Mouse (Mus musculus) CH12F3 (cell line): ENCODE results near the gene Rpl18.

ENCODE experiments used
- in situ Hi-C: fragments of 300-500 bp; cut with MboI; formaldehyde crosslinking; loops from 2 replicates; pipeline ENCODE4 v1.14.3; 2020; ENCODE audit warnings: low sequenced_read_pairs

Rpl18 gene

GRCm38 (mm10) chr7:45712022-45712757 is 3.1 kb upstream of the Rpl18 start:
- in situ Hi-C loops, result no loop called here

GRCm38 (mm10) chr7:45713396-45713795 is 1.9 kb upstream of the Rpl18 start:
- in situ Hi-C loops, result no loop called here

- in situ Hi-C loops, result no loop called here
Measured at GRCm38 (mm10) chr7:45713881-45714520, 1.3 kb upstream of the Rpl18 start.

- in situ Hi-C loops, result no loop called here
Measured at GRCm38 (mm10) chr7:45714630-45715089, 597 bp upstream of the Rpl18 start.

GRCm38 (mm10) chr7:45715741-45716459 is 643 bp downstream of the Rpl18 start:
- in situ Hi-C loops, result no loop called here

- in situ Hi-C loops, result no loop called here
Measured at GRCm38 (mm10) chr7:45716460-45716857, 1.2 kb downstream of the Rpl18 start.

- in situ Hi-C loops, result no loop called here
Measured at GRCm38 (mm10) chr7:45716952-45717917, 2.0 kb downstream of the Rpl18 start.

- in situ Hi-C loops, result no loop called here
Measured at GRCm38 (mm10) chr7:45717918-45718297, 2.7 kb downstream of the Rpl18 start, which contains the start of gene Sphk2. Gene Sphk2 (minus strand): TSS chr7:45718002.

- in situ Hi-C loops, result no loop called here
Measured at GRCm38 (mm10) chr7:45718331-45718730, 3.1 kb downstream of the Rpl18 start.

GRCm38 (mm10) chr7:45719180-45719579 is 3.9 kb downstream of the Rpl18 start:
- in situ Hi-C loops, result no loop called here

GRCm38 (mm10) chr7:45719738-45720412 is 4.6 kb downstream of the Rpl18 start:
- in situ Hi-C loops, result no loop called here

- in situ Hi-C loops, result no loop called here
Measured at GRCm38 (mm10) chr7:45720413-45721233, 5.4 kb downstream of the Rpl18 start, which contains the start of gene Fam83e. Gene Fam83e (plus strand): TSS chr7:45721212.

- in situ Hi-C loops, result no loop called here
Measured at GRCm38 (mm10) chr7:45721234-45721571, 5.9 kb downstream of the Rpl18 start.

GRCm38 (mm10) chr7:45721642-45722347 is 6.5 kb downstream of the Rpl18 start:
- in situ Hi-C loops, result no loop called here

GRCm38 (mm10) chr7:45722348-45722713 is 7.1 kb downstream of the Rpl18 start:
- in situ Hi-C loops, result no loop called here

GRCm38 (mm10) chr7:45723301-45723700 is 8.0 kb downstream of the Rpl18 start:
- in situ Hi-C loops, result no loop called here

- in situ Hi-C loops, result no loop called here
Measured at GRCm38 (mm10) chr7:45723781-45724180, 8.5 kb downstream of the Rpl18 start.

GRCm38 (mm10) chr7:45725151-45725550 is 9.9 kb downstream of the Rpl18 start:
- in situ Hi-C loops, result no loop called here

- in situ Hi-C loops, result no loop called here
Measured at GRCm38 (mm10) chr7:45725713-45726112, 10.5 kb downstream of the Rpl18 start, which contains the start of gene Spaca4. Gene Spaca4 (minus strand): TSS chr7:45725813.
